Mouse (Mus musculus): ENCODE results near the gene Slc25a3. TPM values are rescaled to one million over a fixed set of nuclear protein-coding genes. Genes with fewer than 3 reads are reported as not detected.

Gene Slc25a3
- total and polyA plus RNA-seq, 2 experiments from 2014 or later: 1,847 to 2,043 TPM

- H3K27ac ChIP-seq (ENCODE audit: low read depth): peak overlapping the region; percentile 84
- H3K36me3 ChIP-seq (replicated peaks; ENCODE audit: control insufficient read depth, insufficient read depth, low read length): 0 out of 2 replicates have a peak, but pooled peaks cover 8% of the 10 kb centered on the region
- H3K27me3 ChIP-seq (ENCODE audit: control insufficient read depth, insufficient read depth, low read length): no peaks in the 10 kb centered on the region
- DNase-seq (ENCODE audit: low spot score) (no peak), ATAC-seq (ENCODE audit: insufficient read depth, low read depth) (no peak)
- no peaks in the 10 kb centered on the region for H3K9me3 ChIP-seq (replicated peaks; ENCODE audit: control insufficient read depth, low read length)
- TF ChIP-seq CTCF (IDR thresholded peaks at IDR 0.05; ENCODE audit: low read depth) (no peak), EP300 (IDR thresholded peaks at IDR 0.05; ENCODE audit: low read depth) (no peak)
- H3K9ac ChIP-seq (replicated peaks; ENCODE audit: low read depth, low read length): peak overlapping the region; percentile 86
- peak overlapping the region; percentile 98 for H3K4me2 ChIP-seq (ENCODE audit: low read depth, low read length)
- peak overlapping the region; percentile 88 for H3K4me3 ChIP-seq (ENCODE audit: low read depth, low read length)
- peaks cover 7% of the 10 kb centered on the region; the same call in 1 of the 2 replicates for H3K4me1 ChIP-seq (ENCODE audit: control insufficient read depth, insufficient read depth)
- WGBS: 38% methylated on average over 12 of the region's 12 CpGs
These were observed 40.4 kb downstream of the Slc25a3 start for GRCm38 (mm10) chr10:91083393-91083927.

DNA sequence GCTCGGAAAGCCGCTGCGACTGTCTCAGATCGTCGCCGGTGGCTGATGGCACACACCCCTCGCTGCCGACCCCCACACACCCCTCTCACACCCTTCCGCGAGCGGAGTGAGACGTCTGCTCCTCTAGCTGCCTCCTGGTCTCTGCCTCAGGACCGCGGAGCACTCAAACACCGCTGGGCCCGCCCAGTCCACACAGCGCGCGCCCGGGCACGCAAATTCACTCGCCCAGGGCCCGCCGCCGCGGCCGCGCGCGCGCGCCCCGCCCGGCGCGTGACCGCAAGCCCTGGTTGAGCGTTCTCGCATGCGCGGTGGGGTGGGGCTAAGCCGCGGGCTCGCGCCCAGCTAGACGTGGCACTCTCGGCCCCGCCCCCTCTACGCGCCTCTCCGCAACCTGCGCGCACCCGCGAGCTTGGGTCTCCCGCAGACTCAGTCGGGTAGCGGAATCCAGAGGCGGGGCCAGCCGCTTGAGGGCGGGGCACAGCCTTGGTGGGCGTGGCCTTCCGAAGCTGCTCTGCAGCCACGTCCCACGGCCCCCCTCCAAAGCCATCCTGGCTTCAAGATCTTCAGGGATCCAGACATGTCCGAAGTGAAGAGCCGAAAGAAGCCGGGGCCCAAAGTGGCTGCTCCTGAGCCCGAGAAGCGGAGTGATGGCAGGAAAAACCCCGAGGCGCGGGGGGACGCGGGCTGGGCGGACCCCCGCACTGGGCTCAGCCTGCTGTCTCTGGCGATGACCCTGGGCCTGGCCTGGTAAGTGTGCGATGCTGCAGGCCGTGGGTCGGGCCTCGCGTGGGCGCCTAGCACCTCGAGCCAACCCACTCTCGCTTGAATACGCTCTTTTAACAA lies 41.1 kb downstream of the Slc25a3 start, which contains the start of the genes Apaf1 and Ikbip:
TSS of gene Apaf1 (minus strand) at position 221 of the 843 bp plus-strand sequence.
TSS of gene Ikbip (plus strand) at position 391 of the 843 bp plus-strand sequence.
- under 1% methylated on average over 86 of the region's 87 CpGs for WGBS
- no peaks in the 10 kb centered on the region for H3K9me3 ChIP-seq (replicated peaks; ENCODE audit: control insufficient read depth, low read length)
- H3K4me1 ChIP-seq (ENCODE audit: control insufficient read depth, insufficient read depth): peaks cover 7% of the 10 kb centered on the region; the same call in 1 of the 2 replicates
- H3K4me3 ChIP-seq (ENCODE audit: low read depth, low read length): peak within 1 kb of the TSS; percentile 88
- H3K4me2 ChIP-seq (ENCODE audit: low read depth, low read length): peak within 1 kb of the TSS; percentile 98
- peak within 1 kb of the TSS; percentile 86 for H3K9ac ChIP-seq (replicated peaks; ENCODE audit: low read depth, low read length)
- peak; percentile 97 for DNase-seq (ENCODE audit: low spot score)
- ATAC-seq (ENCODE audit: insufficient read depth, low read depth): peak; percentile 98
- H3K27ac ChIP-seq (ENCODE audit: low read depth): peak within 1 kb of the TSS; percentile 84
- no peak for TF ChIP-seq CTCF (IDR thresholded peaks at IDR 0.05; ENCODE audit: low read depth)
- no peak for TF ChIP-seq EP300 (IDR thresholded peaks at IDR 0.05; ENCODE audit: low read depth)
- no peaks in the 10 kb centered on the region for H3K27me3 ChIP-seq (ENCODE audit: control insufficient read depth, insufficient read depth, low read length)
- peaks cover 13% of the 10 kb centered on the region; the same call in 1 of the 2 replicates for H3K36me3 ChIP-seq (replicated peaks; ENCODE audit: control insufficient read depth, insufficient read depth, low read length)

- DNase-seq (ENCODE audit: low spot score) (peak; percentile 10), ATAC-seq (ENCODE audit: insufficient read depth, low read depth) (no peak; the same call in 1 of the 2 replicates)
- Histone ChIP-seq H3K9me3 (replicated peaks; ENCODE audit: control insufficient read depth, low read length) (no peaks in the 10 kb centered on the region), H3K36me3 (replicated peaks; ENCODE audit: control insufficient read depth, insufficient read depth, low read length) (peaks cover 20% of the 10 kb centered on the region), H3K4me3 (ENCODE audit: low read depth, low read length) (peak overlapping the region; percentile 88), H3K27me3 (ENCODE audit: control insufficient read depth, insufficient read depth, low read length) (no peaks in the 10 kb centered on the region), H3K27ac (ENCODE audit: low read depth) (peak overlapping the region; percentile 78), H3K4me2 (ENCODE audit: low read depth, low read length) (peak overlapping the region; percentile 76), H3K9ac (replicated peaks; ENCODE audit: low read depth, low read length) (peak overlapping the region; percentile 74), H3K4me1 (ENCODE audit: control insufficient read depth, insufficient read depth) (peaks cover 7% of the 10 kb centered on the region; the same call in 1 of the 2 replicates)
- under 1% methylated on average over 27 of the region's 27 CpGs for whole genome bisulfite sequencing
- TF ChIP-seq EP300 (IDR thresholded peaks at IDR 0.05; ENCODE audit: low read depth): no peak
- TF ChIP-seq CTCF (IDR thresholded peaks at IDR 0.05; ENCODE audit: low read depth): no peak
These were observed 41.8 kb downstream of the Slc25a3 start for GRCm38 (mm10) chr10:91081959-91082507.

GRCm38 (mm10) chr10:91080540-91080939 lies 43.3 kb downstream of the Slc25a3 start:
- TF ChIP-seq EP300 (IDR thresholded peaks at IDR 0.05; ENCODE audit: low read depth): no peak
- no peak for TF ChIP-seq CTCF (IDR thresholded peaks at IDR 0.05; ENCODE audit: low read depth)
- no peak for ATAC-seq (ENCODE audit: insufficient read depth, low read depth)
- peak overlapping the region; percentile 21; the same call in 1 of the 2 replicates for H3K4me2 ChIP-seq (ENCODE audit: low read depth, low read length)

GRCm38 (mm10) chr10:91076667-91077066 lies 47.2 kb downstream of the Slc25a3 start:
- Histone ChIP-seq H3K27ac (ENCODE audit: low read depth) (no peak overlapping the region), H3K9me3 (replicated peaks; ENCODE audit: control insufficient read depth, low read length) (no peaks in the 10 kb centered on the region), H3K36me3 (replicated peaks; ENCODE audit: control insufficient read depth, insufficient read depth, low read length) (peaks cover 49% of the 10 kb centered on the region), H3K4me2 (ENCODE audit: low read depth, low read length) (no peak overlapping the region), H3K27me3 (ENCODE audit: control insufficient read depth, insufficient read depth, low read length) (no peaks in the 10 kb centered on the region), H3K4me3 (ENCODE audit: low read depth, low read length) (no peak overlapping the region), H3K9ac (replicated peaks; ENCODE audit: low read depth, low read length) (no peak overlapping the region), H3K4me1 (ENCODE audit: control insufficient read depth, insufficient read depth) (no peaks in the 10 kb centered on the region)
- ATAC-seq (ENCODE audit: insufficient read depth, low read depth): no peak
- no peak for DNase-seq (ENCODE audit: low spot score)
- WGBS: 79% methylated on average over 2 of the region's 2 CpGs
- TF ChIP-seq EP300 (IDR thresholded peaks at IDR 0.05; ENCODE audit: low read depth): no peak
- TF ChIP-seq CTCF (IDR thresholded peaks at IDR 0.05; ENCODE audit: low read depth): no peak

More at GRCm38 (mm10) chr10:91080540-91080939, 43.3 kb downstream of the Slc25a3 start:
- DNase-seq (ENCODE audit: low spot score): no peak
- WGBS: 64% methylated on average over 5 of the region's 5 CpGs
- Histone ChIP-seq H3K27ac (ENCODE audit: low read depth) (no peak overlapping the region), H3K9me3 (replicated peaks; ENCODE audit: control insufficient read depth, low read length) (no peaks in the 10 kb centered on the region), H3K27me3 (ENCODE audit: control insufficient read depth, insufficient read depth, low read length) (no peaks in the 10 kb centered on the region), H3K36me3 (replicated peaks; ENCODE audit: control insufficient read depth, insufficient read depth, low read length) (peaks cover 35% of the 10 kb centered on the region), H3K4me3 (ENCODE audit: low read depth, low read length) (peak overlapping the region; percentile 3; the same call in 1 of the 2 replicates), H3K9ac (replicated peaks; ENCODE audit: low read depth, low read length) (no peak overlapping the region), H3K4me1 (ENCODE audit: control insufficient read depth, insufficient read depth) (peaks cover 7% of the 10 kb centered on the region; the same call in 1 of the 2 replicates)

Measured in heart, postnatal 0 days (tissue).